Mouse (Mus musculus): ENCODE measurements around the gene Il1f6.
"Not testable (repeated sequence)": the region's sequence is repeated elsewhere in the genome, so short reads cannot be mapped to it uniquely, and the experiment has no call there.

Il1f6 gene

DNA sequence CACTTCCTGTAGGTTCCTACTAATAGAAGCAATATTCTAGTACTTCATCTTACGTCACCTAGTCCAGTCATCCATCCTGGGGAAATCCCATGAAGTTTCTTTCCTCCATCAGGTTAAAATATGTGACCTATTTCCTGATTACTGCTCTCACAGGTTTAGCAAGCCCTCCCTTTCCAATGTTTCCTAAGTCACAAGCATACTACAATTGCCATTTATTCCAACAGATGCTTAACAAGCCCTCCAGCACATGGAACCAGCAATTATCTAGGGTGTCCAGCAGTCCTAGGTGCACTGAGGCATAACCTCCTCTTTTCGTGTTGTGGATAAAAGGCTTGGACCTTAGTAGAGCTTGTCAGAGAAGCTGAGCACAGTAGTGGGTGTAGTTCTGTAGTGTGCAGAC is at the start of gene Il1f6:
TSS of gene Il1f6 (plus strand) at position 301 of the 400 bp plus-strand sequence.
- ATAC-seq (ENCODE audit: insufficient number of reproducible peaks, low FRiP score, low TSS enrichment), result no peak

DNA sequence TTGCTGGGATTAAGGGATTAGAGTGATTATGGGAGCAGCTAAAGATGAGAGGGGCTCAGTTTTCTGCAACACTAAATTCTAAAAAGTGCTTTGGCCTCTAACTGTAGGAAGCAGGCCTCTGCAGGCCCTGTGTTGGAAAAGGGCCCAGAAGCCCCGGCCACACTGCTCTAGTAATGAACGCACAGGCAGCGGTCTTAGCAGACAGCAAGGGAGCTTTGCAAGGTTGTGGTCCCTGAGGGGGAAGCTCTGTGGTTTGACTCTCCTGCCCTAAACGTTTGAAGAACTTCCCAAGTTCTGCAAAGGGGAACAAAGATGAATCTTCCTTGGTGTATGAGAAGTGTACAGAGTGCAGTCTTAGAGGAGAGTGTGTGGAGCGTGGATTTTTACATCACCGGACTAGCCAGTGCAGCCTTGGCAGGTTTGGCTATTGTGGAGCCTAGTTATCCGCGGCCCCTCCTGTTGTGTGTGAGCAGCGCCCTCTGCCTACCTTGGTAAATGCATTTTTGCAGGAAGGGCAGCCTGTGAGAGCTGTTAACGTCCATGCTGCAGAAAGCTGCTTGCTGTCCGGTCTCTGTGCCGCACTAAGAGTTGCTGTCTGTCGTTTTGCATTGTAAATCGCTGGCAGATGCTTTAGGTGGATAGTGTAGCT is 33.4 kb upstream of the Il1f6 start:
- peak; percentile 31; the same call in 1 of the 2 replicates for ATAC-seq (ENCODE audit: insufficient number of reproducible peaks, low FRiP score, low TSS enrichment)

DNA sequence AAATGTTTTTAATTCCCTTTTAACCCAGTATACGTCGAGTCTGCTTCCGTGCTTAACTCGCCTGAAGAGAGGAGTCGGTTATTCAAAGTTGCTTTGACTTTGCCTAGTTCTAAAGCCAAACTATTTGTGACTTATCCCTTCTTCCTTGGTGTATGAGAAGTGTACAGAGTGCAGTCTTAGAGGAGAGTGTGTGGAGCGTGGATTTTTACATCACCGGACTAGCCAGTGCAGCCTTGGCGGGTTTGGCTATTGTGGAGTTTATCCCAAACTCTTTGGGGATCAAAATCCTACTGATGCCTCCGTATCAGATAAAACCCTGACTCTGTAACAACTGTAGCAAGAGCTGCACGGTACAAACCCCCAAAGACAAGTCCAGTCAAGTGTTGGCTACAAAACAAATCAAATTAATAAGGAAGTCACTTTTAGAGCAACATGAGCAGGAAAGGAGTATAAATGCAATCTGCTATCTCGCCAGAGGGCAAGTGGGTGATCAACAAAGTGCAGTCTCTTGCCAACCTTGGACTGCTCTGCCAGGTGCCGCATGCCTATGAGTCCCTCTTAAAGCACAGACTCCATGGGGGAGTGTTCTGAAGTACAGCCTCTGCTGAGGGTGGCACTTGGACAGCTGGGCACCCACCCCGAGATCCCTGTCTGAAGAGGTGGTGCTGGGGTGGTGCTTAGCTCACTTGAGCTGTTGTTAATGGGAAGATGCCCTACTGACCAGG is 32.6 kb upstream of the Il1f6 start:
- not testable (repeated sequence) for ATAC-seq (ENCODE audit: insufficient number of reproducible peaks, low FRiP score, low TSS enrichment)

DNA sequence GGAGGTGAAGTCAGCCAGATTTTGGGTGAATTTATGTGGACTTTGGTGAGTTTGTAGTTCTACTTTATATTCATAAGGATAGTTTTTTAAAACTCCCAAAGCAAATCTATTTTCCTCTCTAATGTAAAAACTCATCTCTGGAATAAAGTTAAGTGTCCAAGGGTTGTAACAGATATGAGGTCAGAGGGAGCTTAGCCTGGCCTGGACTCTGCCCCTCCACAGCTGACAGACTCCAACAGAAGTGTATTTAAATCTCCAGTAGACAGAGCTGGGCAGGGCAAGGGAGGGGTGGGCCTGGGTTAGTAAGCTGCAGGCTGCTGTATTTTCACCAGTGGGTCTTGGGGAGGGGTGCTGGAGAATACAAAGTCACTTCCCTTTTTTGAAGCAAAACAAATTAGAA is 31.1 kb upstream of the Il1f6 start:
- not testable (repeated sequence) for ATAC-seq (ENCODE audit: insufficient number of reproducible peaks, low FRiP score, low TSS enrichment)

DNA sequence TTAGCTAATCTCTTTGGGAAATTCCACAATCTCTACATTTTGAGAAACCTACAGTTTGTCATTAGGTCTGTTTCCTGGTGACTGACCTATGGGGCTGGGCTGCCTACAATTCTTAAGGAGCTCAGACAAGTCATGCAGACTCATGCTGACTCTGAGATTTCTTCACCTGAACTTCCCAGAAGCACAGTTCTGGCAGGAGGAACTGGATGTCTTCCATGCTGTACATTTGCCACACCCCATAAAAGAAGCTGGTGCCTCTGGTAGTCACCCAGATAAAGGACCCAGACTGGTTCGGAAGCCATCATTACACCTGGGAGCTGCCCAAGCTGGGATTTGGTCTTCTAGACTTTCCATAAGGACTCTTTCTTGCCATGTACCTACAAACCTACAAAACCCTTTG is 29.0 kb upstream of the Il1f6 start, which contains the start of gene Il1f9:
TSS of gene Il1f9 (plus strand) at position 301 of the 400 bp plus-strand sequence.
- ATAC-seq (ENCODE audit: insufficient number of reproducible peaks, low FRiP score, low TSS enrichment), result no peak

DNA sequence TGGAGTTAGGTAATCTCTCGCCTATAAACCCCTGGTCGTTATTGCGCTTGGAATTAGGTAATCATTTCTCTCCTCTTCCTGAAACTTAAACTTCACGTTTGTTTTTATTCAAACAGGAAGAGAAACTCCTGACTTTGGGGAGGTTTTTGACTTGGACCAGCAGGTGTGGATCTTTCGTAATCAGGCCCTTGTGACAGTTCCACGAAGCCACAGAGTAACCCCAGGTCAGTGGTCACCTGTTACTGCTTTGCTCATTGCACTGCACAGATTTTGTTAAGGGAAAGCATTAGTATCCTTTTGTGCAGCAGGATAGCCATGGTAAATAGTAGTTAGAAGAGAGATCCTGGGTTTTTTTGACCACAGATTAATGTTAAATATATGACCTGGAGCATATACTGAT is 27.6 kb upstream of the Il1f6 start:
- ATAC-seq (ENCODE audit: insufficient number of reproducible peaks, low FRiP score, low TSS enrichment), result no peak

DNA sequence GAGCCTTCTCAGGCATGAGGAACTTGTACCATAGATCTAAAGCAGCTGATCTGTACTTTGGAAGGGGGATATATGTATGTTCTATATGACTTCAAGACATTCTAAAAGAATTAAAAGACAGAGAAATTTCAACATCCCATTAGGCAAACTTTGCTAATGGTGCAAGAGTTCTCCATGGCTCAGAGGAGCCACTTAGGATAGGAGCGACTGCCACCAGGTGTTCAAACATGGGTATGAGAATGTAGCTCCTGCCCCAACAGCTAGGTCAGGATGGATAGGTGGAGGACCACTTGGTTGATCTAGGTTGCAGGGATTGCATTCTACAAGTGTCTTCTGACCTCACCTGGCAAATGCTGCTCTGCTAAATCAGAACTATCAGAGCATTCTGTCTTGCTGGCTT is 27.0 kb upstream of the Il1f6 start:
- ATAC-seq (ENCODE audit: insufficient number of reproducible peaks, low FRiP score, low TSS enrichment), result no peak

DNA sequence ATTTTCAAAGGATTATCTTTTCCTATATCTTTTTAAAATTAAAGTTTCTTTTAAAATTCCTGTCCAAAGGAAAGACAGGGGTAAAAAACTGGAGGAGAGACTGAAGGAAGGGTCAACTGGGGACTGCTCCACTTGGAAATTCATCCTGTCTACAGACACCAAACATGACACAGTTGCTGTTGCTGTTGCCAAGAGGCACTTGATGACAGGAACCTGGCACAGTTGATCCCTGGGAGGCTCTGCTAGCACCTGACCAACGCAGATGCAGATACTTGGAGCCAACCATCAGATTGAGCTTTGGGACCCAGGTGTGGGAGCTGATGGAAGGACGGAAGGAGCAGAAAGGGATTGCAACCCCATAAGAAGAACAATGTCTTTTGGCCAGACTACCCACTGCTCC is 12.0 kb downstream of the Il1f6 start:
- no peak for ATAC-seq (ENCODE audit: insufficient number of reproducible peaks, low FRiP score, low TSS enrichment)

DNA sequence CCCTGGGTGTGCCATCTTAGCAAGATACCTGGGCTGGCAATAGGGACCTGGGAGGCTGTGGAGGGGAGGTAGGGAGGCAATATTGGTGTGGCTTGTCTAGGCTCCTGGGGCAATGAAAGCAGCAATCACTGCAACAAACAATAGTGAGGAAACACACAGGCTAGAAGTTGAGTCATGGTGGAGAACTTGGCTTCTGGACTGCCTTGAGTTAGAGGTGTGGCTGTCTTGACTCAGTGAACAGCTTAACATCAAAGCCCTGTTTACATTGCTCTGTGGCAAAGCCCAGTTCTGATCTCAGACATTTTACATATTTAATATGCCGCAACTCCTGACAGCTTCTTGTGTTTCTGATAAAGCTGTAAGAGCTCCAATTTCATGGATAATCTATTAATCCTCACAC is 52.3 kb downstream of the Il1f6 start:
- ATAC-seq (ENCODE audit: insufficient number of reproducible peaks, low FRiP score, low TSS enrichment), result no peak

DNA sequence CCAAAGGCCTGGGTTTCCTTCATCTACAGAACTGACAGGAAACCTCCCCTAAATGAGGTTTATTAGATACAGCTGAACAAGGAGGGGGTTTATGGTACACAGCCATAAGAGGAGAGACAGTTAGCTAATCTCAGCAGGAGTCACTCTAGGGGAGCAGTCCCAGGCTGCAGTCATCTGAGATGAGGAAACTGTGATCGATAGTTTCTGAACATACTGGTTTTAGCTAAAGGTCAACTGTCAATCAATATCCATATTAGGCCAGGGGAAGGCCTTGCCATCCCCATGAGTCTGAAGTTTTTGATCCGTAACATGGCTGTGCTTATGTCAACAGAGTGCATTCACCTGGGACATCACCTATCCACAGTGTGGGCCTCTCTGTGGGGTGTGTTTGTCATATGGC is 58.4 kb downstream of the Il1f6 start:
- ATAC-seq (ENCODE audit: insufficient number of reproducible peaks, low FRiP score, low TSS enrichment), result no peak

DNA sequence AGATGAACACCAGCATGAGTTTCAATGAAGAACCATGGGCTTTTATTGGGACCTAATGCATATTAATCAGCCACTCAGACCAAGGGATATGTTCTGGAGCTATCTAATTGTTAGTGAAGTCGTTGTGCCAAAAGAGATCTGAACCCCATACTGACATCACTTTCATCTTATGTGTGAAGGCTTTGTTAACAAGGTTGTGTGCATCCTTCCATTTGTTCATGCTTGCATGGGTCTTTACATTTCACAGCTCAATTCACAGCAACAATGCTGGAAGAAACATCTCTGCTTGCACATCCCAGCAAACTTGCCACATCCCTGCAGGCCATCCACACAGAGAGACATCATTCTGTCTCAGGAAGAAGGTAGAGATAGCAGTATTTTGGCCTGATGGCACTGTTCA is 59.9 kb downstream of the Il1f6 start:
- ATAC-seq (ENCODE audit: insufficient number of reproducible peaks, low FRiP score, low TSS enrichment), result no peak

Data from cerebellum, adult (tissue).